Mouse (Mus musculus) embryo, embryonic 9.5 days (tissue): Measurements from ENCODE around the gene Dnajb1.
A peak's percentile ranks its signal among the peaks of the same experiment; 100 is the strongest.

Experiments used
- DNase-seq: peaks from one replicate; pipeline ENCODE4 v3.0.0-alpha.2; 2017; ENCODE audit errors: extremely low spot score

The Dnajb1 gene

DNA sequence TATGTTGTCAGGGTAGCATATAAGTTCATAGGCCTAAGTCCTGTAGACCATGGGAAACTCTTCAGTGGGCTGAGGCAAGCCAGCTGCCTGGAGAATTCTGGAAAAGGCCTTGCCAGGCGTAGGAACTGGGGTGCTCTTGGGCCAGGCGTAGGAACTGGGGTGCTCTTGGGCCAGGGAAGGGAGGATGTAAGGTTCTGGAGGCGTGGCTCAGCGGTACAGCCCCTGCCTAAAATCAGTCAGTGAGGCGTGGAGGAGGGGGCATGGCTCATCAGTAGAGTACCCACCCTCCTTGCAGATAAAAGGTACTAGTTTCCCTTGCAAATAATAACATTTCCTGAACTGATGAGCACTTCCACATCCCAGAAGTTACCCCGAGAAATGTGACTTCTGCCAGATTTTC lies 46.7 kb downstream of the Dnajb1 start:
- no peak for DNase-seq

- DNase-seq = no peak
Observed at GRCm38 (mm10) chr8:83656043-83656442, 48.0 kb downstream of the Dnajb1 start.

GRCm38 (mm10) chr8:83656484-83657246 lies 48.7 kb downstream of the Dnajb1 start:
- DNase-seq = no peak

- peak; percentile 27 for DNase-seq
Observed at GRCm38 (mm10) chr8:83660545-83660944, 52.6 kb downstream of the Dnajb1 start.

DNA sequence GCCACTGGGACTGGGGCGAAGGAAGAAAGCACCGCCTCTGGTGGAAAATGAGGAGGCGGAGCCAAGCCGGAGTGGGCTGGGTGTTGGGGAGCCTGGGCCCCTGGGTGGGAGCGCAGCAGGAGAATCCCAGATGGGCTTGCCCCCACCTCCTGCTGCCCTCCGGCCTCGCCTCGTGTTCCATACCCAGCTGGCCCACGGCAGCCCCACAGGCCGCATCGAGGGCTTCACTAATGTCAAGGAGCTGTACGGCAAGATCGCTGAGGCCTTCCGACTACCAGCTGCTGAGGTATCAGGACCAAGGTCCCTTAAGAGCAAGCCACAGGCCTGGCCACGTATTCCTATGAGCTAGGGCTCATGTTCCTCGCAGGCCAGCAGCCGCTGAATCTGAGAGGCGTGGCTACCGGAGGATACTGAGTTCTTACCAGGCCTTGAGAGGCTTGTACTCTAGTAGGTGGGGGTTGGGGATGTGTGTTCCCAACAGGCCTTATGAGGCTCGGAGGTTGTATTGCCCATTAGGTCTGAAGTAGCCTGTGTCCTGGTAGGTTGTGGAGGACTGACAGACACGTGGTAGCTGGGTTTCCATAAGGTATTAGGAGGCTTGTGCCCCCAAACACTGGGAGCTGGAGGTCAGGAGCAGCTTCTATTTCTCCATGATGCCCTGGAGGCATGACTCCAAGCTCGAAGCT lies 53.1 kb downstream of the Dnajb1 start:
- peak; percentile 36 for DNase-seq
